In genomic region chr4:97828579-97828978, GRCm38 (mm10) we compare ENCODE assay signal across 29 mouse cellular contexts. TPM values are rescaled to one million over a fixed set of nuclear protein-coding genes. Genes with fewer than 3 reads are reported as not detected.
DNase-seq lines count a peak whose midpoint lies in the region; ATAC-seq and TF ChIP-seq lines count a peak whose summit lies in the region.
"Had no signal": no experiment of that assay in that cellular context is flagged by ENCODE, and none has a peak within 500 bp of the region (broad histone marks: within the 10 kb centered on the region; RNA-seq: fewer than 3 reads in every experiment).

No protein-coding gene starts in this region.

- ATAC-seq in heart, embryonic 13.5 days (ENCODE audit: extremely low read depth, insufficient number of reproducible peaks, low FRiP score, low TSS enrichment): no peak; the same call in 1 of the 2 replicates
- ATAC-seq in heart, postnatal 0 days (ENCODE audit: insufficient read depth, low read depth): no peak
- no peak for ATAC-seq in hindbrain, embryonic 14.5 days (ENCODE audit: low FRiP score)
- ATAC-seq: forebrain, embryonic 13.5 days; forebrain, embryonic 16.5 days; hindbrain, postnatal 0 days; inflammation-experienced regulatory T-cells, adult 6 months; intestine, embryonic 16.5 days had no signal

- 23% methylated on average over 1 of the region's 1 CpGs for WGBS in heart, embryonic 13.5 days
- 43% methylated on average over 1 of the region's 1 CpGs for WGBS in heart, postnatal 0 days
- WGBS in hindbrain, embryonic 14.5 days: 38% methylated on average over 1 of the region's 1 CpGs

- H3K36me3 ChIP-seq in heart, embryonic 13.5 days: peaks cover 15% of the 10 kb centered on the region
- no peaks in the 10 kb centered on the region for H3K36me3 ChIP-seq in heart, postnatal 0 days (replicated peaks; ENCODE audit: control insufficient read depth, insufficient read depth, low read length)
- no peaks in the 10 kb centered on the region for H3K36me3 ChIP-seq in hindbrain, embryonic 14.5 days (replicated peaks; ENCODE audit: control insufficient read depth, insufficient read depth)
- H3K36me3 ChIP-seq: forebrain, embryonic 10.5 days; hindbrain, embryonic 10.5 days; hindbrain, embryonic 13.5 days had no signal

- H3K9ac ChIP-seq in heart, embryonic 13.5 days: no peak overlapping the region
- no peak overlapping the region for H3K9ac ChIP-seq in heart, postnatal 0 days (replicated peaks; ENCODE audit: low read depth, low read length)
- H3K9ac ChIP-seq in hindbrain, embryonic 14.5 days: no peak overlapping the region
- H3K9ac ChIP-seq: forebrain, embryonic 13.5 days; hindbrain, embryonic 13.5 days had no signal

- no peaks in the 10 kb centered on the region for H3K9me3 ChIP-seq in heart, embryonic 13.5 days
- no peaks in the 10 kb centered on the region for H3K9me3 ChIP-seq in heart, postnatal 0 days (replicated peaks; ENCODE audit: control insufficient read depth, low read length)
- H3K9me3 ChIP-seq in hindbrain, embryonic 14.5 days (ENCODE audit: control insufficient read depth, low read length): no peaks in the 10 kb centered on the region
- H3K9me3 ChIP-seq: forebrain, embryonic 13.5 days; hindbrain, embryonic 10.5 days; hindbrain, embryonic 13.5 days had no signal

- peak overlapping the region; percentile 35; the same call in 1 of the 2 replicates for H3K27ac ChIP-seq in gastrocnemius, adult 2 months
- H3K27ac ChIP-seq in heart, embryonic 13.5 days (replicated peaks): peak overlapping the region; percentile 87; the same call in 1 of the 2 replicates
- peak overlapping the region; percentile 85 for H3K27ac ChIP-seq in heart, postnatal 0 days (ENCODE audit: low read depth)
- no peak overlapping the region for H3K27ac ChIP-seq in hindbrain, embryonic 14.5 days
- H3K27ac ChIP-seq: forebrain, embryonic 10.5 days; forebrain, embryonic 13.5 days; heart, adult 2 months; hindbrain, embryonic 10.5 days; hindbrain, embryonic 13.5 days; hindbrain, postnatal 0 days had no signal

- H3K4me1 ChIP-seq in heart, embryonic 13.5 days: peaks cover 89% of the 10 kb centered on the region
- H3K4me1 ChIP-seq in heart, postnatal 0 days (ENCODE audit: control insufficient read depth, insufficient read depth): peaks cover 71% of the 10 kb centered on the region
- peaks cover 19% of the 10 kb centered on the region for H3K4me1 ChIP-seq in hindbrain, embryonic 14.5 days (replicated peaks; ENCODE audit: control insufficient read depth, insufficient read depth, low read length)

- no peak for TF ChIP-seq CTCF in gastrocnemius, adult 2 months (IDR thresholded peaks at IDR 0.05)
- TF ChIP-seq CTCF in heart, postnatal 0 days (IDR thresholded peaks at IDR 0.05; ENCODE audit: low read depth): no peak

- no peak overlapping the region for H3K4me2 ChIP-seq in heart, embryonic 13.5 days
- H3K4me2 ChIP-seq in heart, postnatal 0 days (ENCODE audit: low read depth, low read length): no peak overlapping the region
- no peak overlapping the region for H3K4me2 ChIP-seq in hindbrain, embryonic 14.5 days (replicated peaks)
- H3K4me2 ChIP-seq: forebrain, embryonic 13.5 days; heart, embryonic 11.5 days; hindbrain, embryonic 13.5 days had no signal

- H3K27me3 ChIP-seq in heart, embryonic 13.5 days (replicated peaks): no peaks in the 10 kb centered on the region
- no peaks in the 10 kb centered on the region for H3K27me3 ChIP-seq in heart, postnatal 0 days (ENCODE audit: control insufficient read depth, insufficient read depth, low read length)
- H3K27me3 ChIP-seq in hindbrain, embryonic 14.5 days (ENCODE audit: control insufficient read depth, insufficient read depth, low read length): no peaks in the 10 kb centered on the region
- H3K27me3 ChIP-seq: CH12.LX; forebrain, embryonic 13.5 days; hindbrain, embryonic 13.5 days had no signal

- TF ChIP-seq EP300 in heart, postnatal 0 days (IDR thresholded peaks at IDR 0.05; ENCODE audit: low read depth): no peak

- DNase-seq in gastrocnemius, adult 2 months: peak; percentile 57
- DNase-seq in gastrocnemius, adult 8-10 months (ENCODE audit: low spot score in 2 of 2): no peak
- DNase-seq in heart, postnatal 10 days: no peak
- DNase-seq in heart, postnatal 0 days (ENCODE audit: low spot score): no peak
- DNase-seq in heart, postnatal 4 days: no peak
- DNase-seq in gastrocnemius, postnatal 25 days: peak; percentile 47
- DNase-seq in hindbrain, embryonic 14.5 days (ENCODE audit: low spot score): no peak
- DNase-seq: adrenal gland, adult 2 months; adrenal gland, postnatal 14 days; B cell, adult 2 months; cerebellum, adult 11 months; cerebellum, adult 2 months; cerebellum, postnatal 14 days; heart, adult 2 months; heart, postnatal 14 days; kidney, adult 18-20 months; kidney, adult 9 months had no signal

- intact Hi-C loops in gastrocnemius, adult 2 months (cut with DNase I): no loop called here
- intact Hi-C loops in heart, postnatal 10 days (cut with DNase I): no loop called here

- H3K4me3 ChIP-seq in gastrocnemius, adult 2 months: no peak overlapping the region
- H3K4me3 ChIP-seq in heart, embryonic 13.5 days: no peak overlapping the region
- H3K4me3 ChIP-seq in heart, postnatal 0 days (ENCODE audit: low read depth, low read length): no peak overlapping the region
- H3K4me3 ChIP-seq in hindbrain, embryonic 14.5 days (replicated peaks; ENCODE audit: low read length): no peak overlapping the region
- H3K4me3 ChIP-seq: forebrain, embryonic 10.5 days; forebrain, embryonic 13.5 days; heart, adult 2 months; hindbrain, embryonic 10.5 days; hindbrain, embryonic 13.5 days had no signal

RNA-seq across cellular contexts. Expression of gene E130114P18Rik, which starts 50.7 kb away (rescaled TPM):
- not detected for total RNA-seq in gastrocnemius, adult 2 months (2021)
- total RNA-seq in gastrocnemius, adult 8-10 months (2022): not detected
- 0.48 and 0.55 TPM in 2 replicates for polyA plus RNA-seq in heart, embryonic 13.5 days (2015; fragmentation: Nextera tagmentation; extraction: Ambion mirVana)
- under 1 TPM; 0.34 to 0.47 TPM for total RNA-seq in heart, postnatal 10 days (2021)
- not detected in 2 replicates for total RNA-seq in heart, postnatal 0 days (2014; rRNA removed; ENCODE audit: low replicate concordance)
- 0.45 and 0.52 TPM in 2 replicates for polyA plus RNA-seq in heart, postnatal 0 days (2015; fragmentation: Nextera tagmentation; extraction: Ambion mirVana)
- not detected for total RNA-seq in heart, postnatal 4 days (2021)
- under 1 TPM in 1 of 2 experiments, not detected in 1; 0.41 TPM for total RNA-seq in gastrocnemius, postnatal 25 days (2021)
- polyA plus RNA-seq in hindbrain, embryonic 14.5 days (2014; fragmentation: Nextera tagmentation; extraction: Ambion mirVana): 26.3 and 28.0 TPM in 2 replicates
- total RNA-seq: adrenal gland, adult 2 months; adrenal gland, postnatal 14 days; CH12.LX; heart, adult 2 months; heart, postnatal 14 days had no signal
- polyA plus RNA-seq: G1E; heart, adult 2 months; inflammation-experienced regulatory T-cells, adult 6 months had no signal

RNA-seq across cellular contexts. Expression of gene Nfia, which starts 56.0 kb away (rescaled TPM):
- 10 to 100 TPM; 57.0 to 57.8 TPM for total RNA-seq in gastrocnemius, adult 2 months (2021)
- 10 to 100 TPM; 53.6 to 64.5 (median 57.1) TPM for total RNA-seq in gastrocnemius, adult 8-10 months (2022)
- 31.1 and 32.3 TPM in 2 replicates for polyA plus RNA-seq in heart, embryonic 13.5 days (2015; fragmentation: Nextera tagmentation; extraction: Ambion mirVana)
- 100 to 1,000 TPM; 196 to 199 TPM for total RNA-seq in heart, postnatal 10 days (2021)
- total RNA-seq in heart, postnatal 0 days (2014; rRNA removed; ENCODE audit: low replicate concordance): 76.5 and 114 TPM in 2 replicates
- 53.2 and 53.8 TPM in 2 replicates for polyA plus RNA-seq in heart, postnatal 0 days (2015; fragmentation: Nextera tagmentation; extraction: Ambion mirVana)
- total RNA-seq in heart, postnatal 4 days (2021): 100 to 1,000 TPM; 206 to 217 TPM
- 10 to 100 TPM; 54.7 to 55.0 TPM for total RNA-seq in gastrocnemius, postnatal 25 days (2021)
- polyA plus RNA-seq in hindbrain, embryonic 14.5 days (2014; fragmentation: Nextera tagmentation; extraction: Ambion mirVana): 47.8 and 49.2 TPM in 2 replicates
- total RNA-seq: CH12.LX had no signal

Comparison
In these comparisons a context has a peak if more than half of its experiments do, and no peak if none do; other contexts are left out.
1. DNase-seq: peak in gastrocnemius, adult 2 months (single experiment) and gastrocnemius, postnatal 25 days (single experiment); none in gastrocnemius, adult 8-10 months (0 of 2), heart, postnatal 10 days (0 of 2), heart, postnatal 0 days (single experiment), heart, postnatal 4 days (single experiment) and hindbrain, embryonic 14.5 days (single experiment).